Mouse (Mus musculus): ENCODE results near the gene Bbs10.

DNA sequence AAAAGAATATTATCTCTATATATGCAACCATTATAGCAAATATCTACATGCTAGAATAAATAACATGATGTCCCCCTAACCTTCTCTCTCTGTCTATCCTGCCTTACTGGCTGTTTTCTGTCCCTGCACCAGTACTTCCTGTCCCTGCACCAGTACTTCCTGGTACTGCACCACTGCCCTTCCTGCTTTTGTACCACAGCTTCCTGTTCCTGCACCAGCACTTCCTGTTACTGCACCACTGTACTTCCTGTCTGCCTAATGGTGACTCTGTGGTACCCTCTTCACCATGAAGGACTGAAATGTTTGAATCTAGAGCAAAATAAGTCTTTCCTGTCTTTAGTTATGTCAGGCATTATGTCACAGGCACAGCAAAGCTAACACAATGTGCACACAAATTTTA lies 22.1 kb downstream of the Bbs10 start:
- TF ChIP-seq POLR2A (IDR thresholded peaks at IDR 0.05; ENCODE audit: insufficient read depth, low read depth, low read length) (no peak), CTCF (IDR thresholded peaks at IDR 0.05; ENCODE audit: insufficient read depth, low read depth, low read length) (no peak)

All from olfactory bulb, adult 2 months (tissue).